Mouse (Mus musculus) neural tube, embryonic 14.5 days (tissue): Measurements from ENCODE around the gene Mettl22. TPM values are rescaled to one million over a fixed set of nuclear protein-coding genes. Genes with fewer than 3 reads are reported as not detected.

Source experiments
- ATAC-seq: fragments of 200-750 bp; cut with Nextera tagmentation; 2 replicates; pipeline ENCODE4 v1.8.0; 2017; ENCODE audit warnings: low read depth, mild to moderate bottlenecking, moderate TSS enrichment, moderate library complexity
- H3K27ac ChIP-seq: fragments of 300-500 bp; sonication (generic); 2 replicates; pipeline ENCODE4 v1.5.1; 2014; ENCODE audit warnings: low read depth, mild to moderate bottlenecking, control low read depth, low read length, moderate library complexity, mixed read lengths
- H3K27me3 ChIP-seq: fragments of 300-500 bp; sonication (generic); 2 replicates; pipeline ENCODE4 v1.6.1; 2014; ENCODE audit warnings: low read length; ENCODE audit not compliant: control insufficient read depth, insufficient read depth
- H3K36me3 ChIP-seq: fragments of 300-500 bp; sonication (generic); 2 replicates; pipeline ENCODE4 v1.6.1; 2014; ENCODE audit warnings: low read length, mixed read lengths; ENCODE audit not compliant: control insufficient read depth, insufficient read depth
- H3K4me1 ChIP-seq: fragments of 300-500 bp; sonication (generic); 2 replicates; pipeline ENCODE4 v1.6.1; 2014; ENCODE audit warnings: low read length; ENCODE audit not compliant: control insufficient read depth, insufficient read depth
- H3K4me2 ChIP-seq: fragments of 300-500 bp; sonication (generic); 2 replicates; pipeline ENCODE4 v1.6.1; 2014; ENCODE audit warnings: mild to moderate bottlenecking, low read depth, low read length, control low read depth
- H3K4me3 ChIP-seq: fragments of 300-500 bp; sonication (generic); 2 replicates; pipeline ENCODE4 v1.5.1; 2014; ENCODE audit warnings: low read depth, low read length, control low read depth, mixed read lengths
- H3K9ac ChIP-seq: fragments of 300-500 bp; sonication (generic); replicated peaks from 2 replicates; pipeline ENCODE4 v1.6.1; 2014; ENCODE audit warnings: low read depth, mild to moderate bottlenecking, control low read depth, low read length, mixed read lengths
- H3K9me3 ChIP-seq: fragments of 300-500 bp; sonication (generic); 2 replicates; pipeline ENCODE4 v1.6.1; 2016; ENCODE audit warnings: low read length; ENCODE audit not compliant: control insufficient read depth
- WGBS: fragments of 180-500 bp; shearing (Covaris S2); extraction: QIAGEN DNeasy Blood & Tissue Kit; methylation state at CpG from one replicate; pipeline ENCODE4 v1.1.7; 2014; 5-methylcytosine and 5-hydroxymethylcytosine counted together
- polyA plus RNA-seq: library from polyadenylated mRNA; unstranded; fragments of >200 nt; fragmentation: Nextera tagmentation; extraction: Ambion mirVana; gene quantifications from 2 replicates; pipeline ENCODE4 v1.2.1, GENCODE M21; 2014

Gene Mettl22
- polyA plus RNA-seq, 1 experiment from 2014 or later = 63.4 TPM

DNA sequence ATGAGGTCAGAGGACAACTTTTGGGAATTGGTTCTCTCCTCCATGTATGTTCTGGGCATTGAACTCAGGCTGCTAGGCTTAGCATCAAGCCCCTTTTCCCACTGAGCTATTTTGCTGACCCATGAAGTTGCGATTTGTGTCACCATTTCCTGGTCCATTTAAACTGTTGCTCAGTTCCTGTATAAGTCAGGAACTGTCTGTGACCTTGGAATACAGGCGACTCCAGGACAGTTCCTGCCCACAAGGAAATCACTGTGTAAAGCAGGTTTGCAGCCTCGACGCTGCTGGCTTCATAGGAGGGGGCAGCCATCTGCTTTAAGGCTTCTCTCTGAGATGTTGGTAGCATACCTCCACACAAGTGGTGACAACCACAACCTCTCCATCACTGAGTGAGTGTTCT, 50.7 kb downstream of the Mettl22 start:
- no peaks in the 10 kb centered on the region for H3K27me3 ChIP-seq
- no peak overlapping the region for H3K4me2 ChIP-seq
- no peak overlapping the region for H3K4me3 ChIP-seq
- WGBS = 89% methylated on average over 4 of the region's 4 CpGs
- no peak for ATAC-seq
- no peak overlapping the region for H3K9ac ChIP-seq
- no peak overlapping the region for H3K27ac ChIP-seq
- H3K4me1 ChIP-seq = peaks cover 37% of the 10 kb centered on the region
- H3K36me3 ChIP-seq = no peaks in the 10 kb centered on the region
- H3K9me3 ChIP-seq = no peaks in the 10 kb centered on the region

DNA sequence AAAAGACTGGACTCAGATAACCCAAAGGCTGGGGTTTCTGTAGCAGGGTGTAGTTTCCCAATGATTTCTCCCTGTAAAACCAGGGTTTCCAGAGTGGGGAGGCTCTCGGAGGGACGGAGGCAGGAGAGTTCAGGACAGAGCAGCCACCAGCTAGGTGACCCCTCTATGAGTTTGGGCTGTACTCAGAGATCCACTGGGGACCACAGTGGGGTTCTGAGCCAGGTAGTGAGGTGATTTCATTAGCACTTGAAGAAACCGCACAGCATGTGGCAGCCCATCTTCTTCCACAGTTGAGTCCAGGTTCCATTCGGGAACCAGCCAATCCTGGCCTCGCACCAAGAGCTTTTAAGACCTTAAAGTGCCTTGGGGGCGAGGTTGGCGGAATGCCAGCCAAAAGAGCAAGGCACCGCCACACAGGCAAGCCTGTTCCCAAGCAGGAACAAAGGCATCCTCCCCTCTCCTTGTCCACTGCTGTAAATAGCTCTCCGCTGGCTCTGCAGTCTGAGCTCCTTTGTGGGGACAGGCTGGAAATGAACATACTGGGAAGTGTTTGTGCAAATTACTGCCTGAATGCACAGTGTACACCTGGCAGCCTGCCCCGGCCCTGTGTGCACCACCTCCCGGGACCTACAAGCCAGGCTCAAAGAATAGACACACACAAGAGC, 53.0 kb downstream of the Mettl22 start:
- 7% methylated on average over 11 of the region's 11 CpGs for WGBS
- Histone ChIP-seq H3K27ac (peak overlapping the region; percentile 87), H3K4me1 (peaks cover 32% of the 10 kb centered on the region), H3K4me3 (no peak overlapping the region), H3K9ac (no peak overlapping the region; the same call in 1 of the 2 replicates), H3K4me2 (peak overlapping the region; percentile 19; the same call in 1 of the 2 replicates), H3K36me3 (no peaks in the 10 kb centered on the region), H3K27me3 (no peaks in the 10 kb centered on the region), H3K9me3 (no peaks in the 10 kb centered on the region)
- peak; percentile 94 for ATAC-seq

DNA sequence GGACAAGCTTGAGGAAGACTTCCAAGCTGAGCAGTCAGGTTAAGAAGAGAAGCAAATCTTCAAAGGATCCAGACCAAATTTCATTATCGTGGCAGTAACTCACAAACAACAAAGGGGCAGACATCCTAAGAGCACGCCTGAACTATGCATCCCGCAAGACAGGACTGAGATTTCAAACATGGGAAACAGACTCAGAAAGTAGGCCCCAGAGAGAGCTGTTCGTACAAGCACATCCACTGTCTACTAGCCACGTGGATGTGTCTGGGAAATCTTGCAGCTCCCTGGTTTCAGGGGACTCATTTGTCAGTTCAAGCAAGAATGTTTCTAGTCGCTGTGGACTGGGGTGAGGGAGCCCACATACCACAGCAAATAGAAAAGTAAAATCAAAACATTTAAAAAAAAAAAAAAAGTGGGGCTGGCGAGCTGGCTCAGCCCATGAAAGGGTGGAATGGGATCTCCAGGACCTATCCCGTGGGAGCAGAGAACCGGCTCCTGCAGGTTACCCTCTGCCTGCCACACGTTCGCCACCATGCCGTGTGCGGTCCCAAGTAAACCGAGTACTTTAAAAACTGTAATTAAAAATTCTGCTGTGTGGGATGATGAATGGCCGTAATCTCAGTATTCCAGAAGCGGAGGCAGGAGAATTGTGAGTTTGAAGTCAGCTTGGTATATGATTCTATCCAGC, 53.7 kb downstream of the Mettl22 start:
- 32% methylated on average over 16 of the region's 16 CpGs for WGBS
- peaks cover 32% of the 10 kb centered on the region for H3K4me1 ChIP-seq

DNA sequence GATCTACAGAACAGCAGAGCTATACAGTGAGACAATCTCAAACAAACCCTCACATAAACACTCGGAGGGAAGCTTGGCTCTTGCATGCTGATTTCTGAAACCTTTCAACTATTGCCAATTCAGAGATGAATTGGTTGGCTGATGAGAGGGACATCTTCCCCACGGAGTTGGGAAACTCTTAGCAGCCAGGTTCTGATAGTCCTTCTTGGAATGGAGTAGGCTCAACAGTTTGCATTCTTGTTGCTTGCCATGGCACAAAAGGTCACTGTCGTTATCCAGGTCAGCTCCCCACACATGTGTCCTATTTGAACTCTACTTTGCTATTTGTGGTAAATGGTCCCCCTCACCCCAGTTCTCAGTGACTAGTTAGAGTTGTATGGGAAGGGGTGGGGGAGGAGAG, 54.7 kb downstream of the Mettl22 start:
- 60% methylated on average over 3 of the region's 3 CpGs for WGBS
- no peak overlapping the region for H3K4me3 ChIP-seq
- no peak overlapping the region for H3K9ac ChIP-seq
- no peaks in the 10 kb centered on the region for H3K36me3 ChIP-seq
- no peaks in the 10 kb centered on the region for H3K27me3 ChIP-seq
- H3K4me1 ChIP-seq = peaks cover 32% of the 10 kb centered on the region
- H3K27ac ChIP-seq = no peak overlapping the region
- no peaks in the 10 kb centered on the region for H3K9me3 ChIP-seq
- no peak overlapping the region for H3K4me2 ChIP-seq
- no peak for ATAC-seq

More for the DNA sequence above, 53.7 kb downstream of the Mettl22 start:
- Histone ChIP-seq H3K27ac (peak overlapping the region; percentile 87), H3K36me3 (no peaks in the 10 kb centered on the region), H3K9ac (no peak overlapping the region; the same call in 1 of the 2 replicates), H3K4me3 (no peak overlapping the region), H3K27me3 (no peaks in the 10 kb centered on the region), H3K4me2 (peak overlapping the region; percentile 19; the same call in 1 of the 2 replicates), H3K9me3 (no peaks in the 10 kb centered on the region)
- peak; percentile 76 for ATAC-seq

DNA sequence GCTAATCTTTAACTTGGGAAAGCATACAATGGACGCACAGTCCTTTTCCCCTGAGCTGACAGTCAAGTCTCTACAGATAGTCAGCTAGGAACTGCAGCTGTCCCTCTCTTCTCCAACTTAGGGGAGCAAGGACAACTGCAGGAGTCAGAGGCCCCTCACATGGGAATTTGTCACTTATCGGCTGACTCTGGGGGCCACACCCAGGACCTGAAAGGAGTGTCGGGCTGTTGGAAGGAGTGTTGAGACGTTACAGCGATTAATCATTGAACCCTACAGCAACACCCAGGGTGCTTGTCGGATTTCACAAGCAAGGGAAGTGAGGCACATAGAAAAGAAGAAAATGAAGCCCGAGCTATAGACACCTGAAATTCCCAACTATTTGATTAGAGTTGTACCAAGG, 55.3 kb downstream of the Mettl22 start:
- Histone ChIP-seq H3K4me3 (no peak overlapping the region), H3K27me3 (no peaks in the 10 kb centered on the region), H3K4me2 (no peak overlapping the region), H3K36me3 (no peaks in the 10 kb centered on the region), H3K9ac (no peak overlapping the region), H3K4me1 (peaks cover 32% of the 10 kb centered on the region), H3K9me3 (no peaks in the 10 kb centered on the region), H3K27ac (no peak overlapping the region)
- no peak for ATAC-seq
- 68% methylated on average over 7 of the region's 7 CpGs for WGBS

DNA sequence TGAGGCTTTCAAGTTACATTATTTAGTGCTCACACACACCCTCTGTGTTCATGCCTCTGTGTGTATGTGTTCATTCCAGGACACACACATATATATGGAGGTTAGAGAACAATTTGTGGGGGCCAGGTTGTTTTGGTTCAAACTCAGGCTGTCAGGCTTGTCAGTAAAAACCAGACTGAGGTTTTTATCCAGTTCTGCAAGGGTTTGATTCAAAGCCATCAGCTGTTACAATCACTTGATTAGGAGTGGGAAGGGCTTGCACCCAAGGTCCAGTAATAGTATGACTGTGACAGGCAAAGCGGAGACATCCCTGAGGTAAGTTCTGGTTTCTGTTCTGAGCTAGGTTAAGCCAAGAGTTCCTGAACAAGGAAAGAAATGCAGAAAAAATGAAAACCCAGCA, 58.8 kb downstream of the Mettl22 start:
- peaks cover 13% of the 10 kb centered on the region for H3K4me1 ChIP-seq
- no peaks in the 10 kb centered on the region for H3K9me3 ChIP-seq
- H3K4me3 ChIP-seq = no peak overlapping the region
- ATAC-seq = no peak
- WGBS = 100% methylated on average over 1 of the region's 1 CpGs
- H3K27ac ChIP-seq = peak overlapping the region; percentile 36; the same call in 1 of the 2 replicates
- no peak overlapping the region for H3K4me2 ChIP-seq
- no peaks in the 10 kb centered on the region for H3K36me3 ChIP-seq
- no peaks in the 10 kb centered on the region for H3K27me3 ChIP-seq
- H3K9ac ChIP-seq = no peak overlapping the region

DNA sequence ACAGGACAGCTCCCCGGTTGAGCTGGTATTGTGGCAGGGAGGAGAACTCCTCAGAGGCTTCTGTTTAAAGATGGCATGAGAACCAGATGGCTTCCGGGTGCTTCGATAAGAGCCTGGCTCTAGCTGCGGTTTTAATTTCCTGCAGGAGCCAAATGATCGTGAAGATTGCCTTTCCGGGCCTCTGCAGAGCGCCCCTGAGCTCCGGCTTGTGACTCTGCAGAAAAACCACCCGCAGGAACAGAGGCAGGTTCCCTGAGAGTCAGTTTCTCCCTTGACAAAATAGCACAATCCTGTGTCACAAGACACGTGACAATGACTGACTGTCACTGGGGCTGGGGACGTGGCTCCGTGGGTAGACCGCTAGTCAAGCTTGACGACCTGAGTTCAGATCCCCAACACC, 59.4 kb downstream of the Mettl22 start:
- Histone ChIP-seq H3K27ac (peak overlapping the region; percentile 36), H3K4me3 (no peak overlapping the region)
- WGBS = 58% methylated on average over 14 of the region's 14 CpGs

DNA sequence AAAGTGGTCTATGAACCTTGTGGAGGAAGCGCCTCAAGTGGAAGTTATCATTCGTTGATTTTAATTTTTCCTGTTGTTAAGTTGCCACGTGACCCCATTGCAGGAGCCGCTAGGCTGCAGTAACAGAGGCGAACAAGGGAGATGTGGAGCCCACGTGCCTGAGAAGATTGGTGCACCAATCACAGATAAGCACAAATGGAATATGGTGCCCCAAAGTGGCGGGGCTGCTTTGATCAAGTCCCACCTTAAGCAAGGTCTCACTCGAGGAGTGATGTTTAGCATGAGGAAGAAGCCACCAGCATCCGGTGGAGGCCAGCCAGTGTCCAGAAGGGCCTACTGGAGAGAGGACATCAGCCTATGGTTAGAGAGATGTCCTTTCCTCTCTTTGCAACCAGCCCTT, 61.9 kb downstream of the Mettl22 start:
- Histone ChIP-seq H3K9ac (no peak overlapping the region), H3K27me3 (no peaks in the 10 kb centered on the region), H3K27ac (no peak overlapping the region), H3K4me2 (no peak overlapping the region), H3K4me1 (peaks cover 6% of the 10 kb centered on the region; the same call in 1 of the 2 replicates), H3K9me3 (no peaks in the 10 kb centered on the region), H3K4me3 (no peak overlapping the region), H3K36me3 (no peaks in the 10 kb centered on the region)
- WGBS = 91% methylated on average over 9 of the region's 9 CpGs
- no peak for ATAC-seq

More for the DNA sequence above, 59.4 kb downstream of the Mettl22 start:
- H3K4me1 ChIP-seq = peaks cover 8% of the 10 kb centered on the region
- no peak for ATAC-seq
- no peak overlapping the region for H3K9ac ChIP-seq
- H3K4me2 ChIP-seq = no peak overlapping the region
- H3K9me3 ChIP-seq = no peaks in the 10 kb centered on the region
- H3K36me3 ChIP-seq = no peaks in the 10 kb centered on the region
- no peaks in the 10 kb centered on the region for H3K27me3 ChIP-seq

DNA sequence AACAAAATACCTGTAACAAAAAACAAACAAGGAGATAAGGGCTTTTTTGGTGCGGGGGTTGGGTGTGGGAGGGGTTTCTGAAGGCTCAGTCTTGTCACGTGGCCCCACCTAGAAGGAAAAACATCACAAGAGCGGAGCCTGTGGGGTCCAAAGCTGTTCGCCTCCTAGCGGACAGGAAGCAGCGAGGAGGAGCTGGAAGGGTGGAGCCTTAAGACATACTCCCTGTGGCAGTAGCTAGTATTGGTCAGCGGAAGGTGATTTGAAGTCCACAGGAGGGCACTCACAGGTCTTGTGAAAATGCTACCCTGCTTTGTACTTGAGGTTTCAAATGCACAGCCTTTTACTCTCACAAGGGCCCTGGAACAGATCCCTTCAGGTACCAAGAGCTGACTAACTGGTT, 62.3 kb downstream of the Mettl22 start:
- Histone ChIP-seq H3K36me3 (no peaks in the 10 kb centered on the region), H3K27me3 (no peaks in the 10 kb centered on the region), H3K9ac (no peak overlapping the region), H3K4me3 (no peak overlapping the region), H3K9me3 (no peaks in the 10 kb centered on the region), H3K27ac (no peak overlapping the region), H3K4me2 (no peak overlapping the region), H3K4me1 (peaks cover 10% of the 10 kb centered on the region)
- WGBS = 79% methylated on average over 7 of the region's 7 CpGs
- no peak for ATAC-seq
